Mouse (Mus musculus): ENCODE measurements at regions not wholly inside any gene's neighbourhood (a gene's known extent, or its start where the extent isn't known, plus 50 kb on each side); places are given as distances from the start of the nearest gene placed in this dataset.

- peak; percentile 78 for TF ChIP-seq CTCF (IDR thresholded peaks at IDR 0.05)
- TF ChIP-seq POLR2A (IDR thresholded peaks at IDR 0.05; ENCODE audit: insufficient read depth, low read depth, low read length), result no peak
- TF ChIP-seq EP300 (IDR thresholded peaks at IDR 0.05; ENCODE audit: insufficient read depth, low read depth, low read length), result no peak
Measured at GRCm38 (mm10) chr11:25301130-25301529, 909.4 kb downstream of the 5730522E02Rik start.
